Mouse (Mus musculus): ENCODE results near the gene Slc36a3. TPM values are rescaled to one million over a fixed set of nuclear protein-coding genes. Genes with fewer than 3 reads are reported as not detected.
"Not testable (repeated sequence)": the region's sequence is repeated elsewhere in the genome, so short reads cannot be mapped to it uniquely, and the experiment has no call there.

Gene Slc36a3
- polyA plus RNA-seq, 1 experiment from 2014 or later: not detected

- Histone ChIP-seq H3K9me3 (no peaks in the 10 kb centered on the region), H3K27ac (no peak overlapping the region), H3K9ac (no peak overlapping the region), H3K36me3 (no peaks in the 10 kb centered on the region), H3K4me1 (no peaks in the 10 kb centered on the region; the same call in 1 of the 2 replicates), H3K27me3 (replicated peaks) (no peaks in the 10 kb centered on the region), H3K4me2 (replicated peaks) (no peak overlapping the region), H3K4me3 (no peak overlapping the region)
- 93% methylated on average over 8 of the region's 8 CpGs for WGBS
- no peak for ATAC-seq (ENCODE audit: low FRiP score, low read depth)
Observed at GRCm38 (mm10) chr11:55099019-55099771, 52.3 kb downstream of the Slc36a3 start.

- no peaks in the 10 kb centered on the region for H3K36me3 ChIP-seq
- H3K4me3 ChIP-seq: peak overlapping the region; percentile 44
- H3K9me3 ChIP-seq: no peaks in the 10 kb centered on the region
- no peak; the same call in none of the 2 replicates for ATAC-seq (ENCODE audit: low FRiP score, low read depth)
- no peaks in the 10 kb centered on the region; the same call in 1 of the 2 replicates for H3K4me1 ChIP-seq
- H3K27me3 ChIP-seq (replicated peaks): no peaks in the 10 kb centered on the region
- peak overlapping the region; percentile 62 for H3K4me2 ChIP-seq (replicated peaks)
- peak overlapping the region; percentile 59 for H3K9ac ChIP-seq
- 15% methylated on average over 24 of the region's 24 CpGs for WGBS
- H3K27ac ChIP-seq: no peak overlapping the region
Observed at GRCm38 (mm10) chr11:55098189-55098915, 53.2 kb downstream of the Slc36a3 start.

GRCm38 (mm10) chr11:55097463-55098188, 53.9 kb downstream of the Slc36a3 start, which contains the start of gene Gm2a:
Gm2a (plus strand) TSS chr11:55098115.
- Histone ChIP-seq H3K9ac (peak within 1 kb of the TSS; percentile 59), H3K9me3 (no peaks in the 10 kb centered on the region), H3K4me2 (replicated peaks) (peak within 1 kb of the TSS; percentile 62), H3K27me3 (replicated peaks) (no peaks in the 10 kb centered on the region), H3K36me3 (no peaks in the 10 kb centered on the region), H3K4me1 (no peaks in the 10 kb centered on the region; the same call in 1 of the 2 replicates), H3K27ac (no peak within 1 kb of the TSS), H3K4me3 (peak within 1 kb of the TSS; percentile 44)
- ATAC-seq (ENCODE audit: low FRiP score, low read depth): peak; percentile 92
- 2% methylated on average over 42 of the region's 45 CpGs for WGBS

DNA sequence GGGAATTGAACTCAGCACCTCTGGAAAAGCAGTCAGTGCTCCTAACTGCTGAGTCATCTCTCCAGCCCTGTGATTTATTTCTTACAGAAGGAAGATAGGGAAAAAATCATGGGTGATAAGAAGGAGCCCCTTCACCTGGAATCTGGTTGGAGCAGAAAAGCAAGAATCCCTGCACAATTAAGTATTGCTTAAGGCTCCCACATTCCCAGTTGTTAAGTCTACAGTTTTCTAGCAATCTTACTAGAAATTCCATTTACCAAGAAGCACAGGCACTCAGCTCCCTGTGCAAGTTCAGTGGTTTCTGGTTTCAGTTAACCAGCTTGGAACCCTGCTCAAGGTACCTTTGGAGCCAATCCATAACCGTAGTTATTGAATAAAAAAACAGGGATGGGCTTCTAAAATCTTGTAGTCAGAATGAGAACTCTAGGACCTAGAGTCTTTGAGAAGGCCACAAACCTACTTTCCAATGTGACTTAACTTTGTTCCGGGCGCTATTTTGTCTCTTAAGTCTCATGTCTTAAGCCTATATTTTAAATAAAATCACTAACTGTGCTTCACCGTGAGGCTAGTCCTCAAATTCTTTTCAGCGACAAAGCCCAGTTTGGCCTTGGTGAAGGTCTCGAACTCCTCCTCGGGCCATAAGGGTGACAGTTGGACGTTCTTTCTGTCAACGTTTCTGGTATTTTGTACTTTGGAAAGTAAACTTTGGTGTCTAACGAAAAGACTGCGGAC, 54.6 kb downstream of the Slc36a3 start:
- H3K4me1 ChIP-seq: no peaks in the 10 kb centered on the region; the same call in 1 of the 2 replicates
- H3K4me3 ChIP-seq: peak overlapping the region; percentile 44; the same call in 1 of the 2 replicates
- no peak for ATAC-seq (ENCODE audit: low FRiP score, low read depth)
- no peak overlapping the region for H3K9ac ChIP-seq
- H3K27ac ChIP-seq: no peak overlapping the region
- 38% methylated on average over 11 of the region's 11 CpGs for WGBS
- H3K9me3 ChIP-seq: no peaks in the 10 kb centered on the region
- H3K27me3 ChIP-seq (replicated peaks): no peaks in the 10 kb centered on the region
- H3K4me2 ChIP-seq (replicated peaks): peak overlapping the region; percentile 62
- H3K36me3 ChIP-seq: no peaks in the 10 kb centered on the region

DNA sequence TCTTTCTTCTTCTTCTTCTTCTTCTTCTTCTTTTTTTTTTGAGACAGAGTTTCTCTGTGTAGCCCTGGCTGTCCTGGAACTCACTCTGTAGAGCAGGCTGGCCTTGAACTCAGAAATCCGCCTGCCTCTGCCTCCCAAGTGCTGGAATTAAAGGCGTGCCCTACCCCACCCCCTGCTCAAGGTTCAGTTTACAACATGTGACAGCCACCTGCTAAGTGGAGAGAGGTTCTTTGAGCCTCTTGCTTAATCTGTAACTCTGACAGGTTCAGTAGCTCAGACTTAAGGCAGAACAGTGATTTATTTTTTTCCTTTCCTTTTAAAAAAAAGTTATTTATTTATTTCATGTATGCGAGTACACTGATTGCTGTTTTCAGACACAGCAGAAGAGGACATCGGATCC, 55.2 kb downstream of the Slc36a3 start:
- H3K4me2 ChIP-seq (replicated peaks); H3K36me3 ChIP-seq; H3K27me3 ChIP-seq (replicated peaks); ATAC-seq (ENCODE audit: low FRiP score, low read depth); H3K9ac ChIP-seq; H3K4me3 ChIP-seq; H3K9me3 ChIP-seq; H3K27ac ChIP-seq; H3K4me1 ChIP-seq: not testable (repeated sequence)
- WGBS: 79% methylated on average over 4 of the region's 4 CpGs

DNA sequence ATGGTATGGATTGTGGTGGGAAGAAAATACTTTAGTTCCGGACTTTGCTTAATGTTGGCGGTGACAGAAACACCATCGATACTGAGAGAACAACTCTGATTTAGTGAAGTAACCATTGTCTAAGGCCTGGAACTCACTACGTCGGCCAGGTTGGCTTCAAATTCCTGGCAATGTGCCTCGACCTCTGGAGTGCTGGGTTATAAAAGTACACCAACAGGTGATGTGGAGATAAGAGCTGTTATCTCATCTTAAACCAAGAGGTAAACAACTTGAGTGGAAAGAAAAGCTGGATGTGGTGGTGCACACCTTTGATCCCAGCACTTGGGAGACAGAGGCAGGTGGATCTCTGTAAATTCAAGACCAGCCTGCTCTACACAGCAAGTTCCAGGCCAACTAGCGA, 58.4 kb downstream of the Slc36a3 start:
- Histone ChIP-seq H3K27ac (no peak overlapping the region), H3K27me3 (replicated peaks) (no peaks in the 10 kb centered on the region), H3K9ac (no peak overlapping the region), H3K4me2 (replicated peaks) (no peak overlapping the region), H3K4me3 (no peak overlapping the region), H3K4me1 (no peaks in the 10 kb centered on the region), H3K9me3 (no peaks in the 10 kb centered on the region), H3K36me3 (no peaks in the 10 kb centered on the region)
- no peak for ATAC-seq (ENCODE audit: low FRiP score, low read depth)
- WGBS: 91% methylated on average over 7 of the region's 7 CpGs

GRCm38 (mm10) chr11:55089892-55090291, 61.6 kb downstream of the Slc36a3 start:
- 74% methylated on average over 2 of the region's 2 CpGs for WGBS
- ATAC-seq (ENCODE audit: low FRiP score, low read depth): no peak
- Histone ChIP-seq H3K4me2 (replicated peaks) (no peak overlapping the region), H3K36me3 (no peaks in the 10 kb centered on the region), H3K9me3 (no peaks in the 10 kb centered on the region), H3K4me3 (no peak overlapping the region), H3K27ac (no peak overlapping the region), H3K27me3 (replicated peaks) (no peaks in the 10 kb centered on the region), H3K4me1 (no peaks in the 10 kb centered on the region), H3K9ac (no peak overlapping the region)

- whole genome bisulfite sequencing: 8% methylated on average over 10 of the region's 10 CpGs
- no peak; the same call in 1 of the 2 replicates for ATAC-seq (ENCODE audit: low FRiP score, low read depth)
Observed at GRCm38 (mm10) chr11:55087006-55087405, 64.5 kb downstream of the Slc36a3 start.

GRCm38 (mm10) chr11:55085396-55085795, 66.1 kb downstream of the Slc36a3 start:
- H3K4me2 ChIP-seq (replicated peaks): no peak overlapping the region
- H3K4me1 ChIP-seq: no peaks in the 10 kb centered on the region
- no peak overlapping the region for H3K9ac ChIP-seq
- ATAC-seq (ENCODE audit: low FRiP score, low read depth): no peak
- WGBS: 67% methylated on average over 5 of the region's 5 CpGs
- H3K36me3 ChIP-seq: no peaks in the 10 kb centered on the region
- no peak overlapping the region for H3K27ac ChIP-seq
- H3K27me3 ChIP-seq (replicated peaks): no peaks in the 10 kb centered on the region
- H3K9me3 ChIP-seq: no peaks in the 10 kb centered on the region
- no peak overlapping the region for H3K4me3 ChIP-seq

More at GRCm38 (mm10) chr11:55087006-55087405, 64.5 kb downstream of the Slc36a3 start:
- no peaks in the 10 kb centered on the region for H3K9me3 ChIP-seq
- H3K4me3 ChIP-seq: no peak overlapping the region
- 0 out of 2 replicates have a peak overlapping the region, but pooled peaks have one; percentile 0 for H3K4me2 ChIP-seq (replicated peaks)
- no peaks in the 10 kb centered on the region for H3K27me3 ChIP-seq (replicated peaks)
- H3K27ac ChIP-seq: no peak overlapping the region
- no peaks in the 10 kb centered on the region for H3K4me1 ChIP-seq
- H3K9ac ChIP-seq: no peak overlapping the region
- H3K36me3 ChIP-seq: no peaks in the 10 kb centered on the region

- H3K36me3 ChIP-seq: no peaks in the 10 kb centered on the region
- no peak overlapping the region for H3K27ac ChIP-seq
- ATAC-seq (ENCODE audit: low FRiP score, low read depth): no peak
- H3K9ac ChIP-seq: no peak overlapping the region
- no peak overlapping the region for H3K4me3 ChIP-seq
- no peaks in the 10 kb centered on the region for H3K9me3 ChIP-seq
- H3K4me1 ChIP-seq: no peaks in the 10 kb centered on the region
- 66% methylated on average over 4 of the region's 4 CpGs for WGBS
- no peak overlapping the region for H3K4me2 ChIP-seq (replicated peaks)
- H3K27me3 ChIP-seq (replicated peaks): no peaks in the 10 kb centered on the region
Observed at GRCm38 (mm10) chr11:55084629-55085028, 66.9 kb downstream of the Slc36a3 start.

GRCm38 (mm10) chr11:55081206-55081605, 70.3 kb downstream of the Slc36a3 start:
- peaks cover 25% of the 10 kb centered on the region for H3K27me3 ChIP-seq (replicated peaks)
- H3K9ac ChIP-seq: no peak overlapping the region
- H3K36me3 ChIP-seq: no peaks in the 10 kb centered on the region
- peaks cover 11% of the 10 kb centered on the region; the same call in 1 of the 2 replicates for H3K4me1 ChIP-seq
- no peak for ATAC-seq (ENCODE audit: low FRiP score, low read depth)
- 89% methylated on average over 9 of the region's 9 CpGs for WGBS
- no peak overlapping the region for H3K27ac ChIP-seq
- no peaks in the 10 kb centered on the region for H3K9me3 ChIP-seq
- no peak overlapping the region for H3K4me2 ChIP-seq (replicated peaks)
- no peak overlapping the region for H3K4me3 ChIP-seq
